Mouse (Mus musculus) right cerebral cortex, postnatal 4 days (tissue): ENCODE data around the gene Cyp2b10.
"Not testable (repeated sequence)": the region's sequence is repeated elsewhere in the genome, so short reads cannot be mapped to it uniquely, and the experiment has no call there.

Source experiments
- DNase-seq: peaks from one replicate; pipeline ENCODE4 v3.0.0-alpha.2; 2022

The Cyp2b10 gene

DNA sequence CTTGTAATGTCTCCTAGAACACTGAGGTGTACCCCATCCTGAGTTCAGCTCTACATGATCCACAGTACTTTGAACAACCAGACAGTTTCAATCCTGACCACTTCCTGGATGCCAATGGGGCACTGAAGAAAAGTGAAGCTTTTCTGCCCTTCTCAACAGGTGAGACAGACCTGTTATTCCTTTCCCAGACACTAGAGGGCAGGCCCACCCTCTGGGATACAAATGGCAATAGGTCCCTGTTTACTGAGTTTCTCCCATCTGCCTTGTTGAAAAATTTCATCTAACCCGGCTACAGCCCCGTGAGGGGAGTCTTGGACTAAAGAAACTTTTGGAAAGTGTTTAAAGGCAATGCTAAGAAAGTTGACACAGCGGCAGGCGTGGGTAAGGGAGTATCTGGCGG lies 19.9 kb downstream of the Cyp2b10 start:
- DNase-seq, result not testable (repeated sequence)

DNA sequence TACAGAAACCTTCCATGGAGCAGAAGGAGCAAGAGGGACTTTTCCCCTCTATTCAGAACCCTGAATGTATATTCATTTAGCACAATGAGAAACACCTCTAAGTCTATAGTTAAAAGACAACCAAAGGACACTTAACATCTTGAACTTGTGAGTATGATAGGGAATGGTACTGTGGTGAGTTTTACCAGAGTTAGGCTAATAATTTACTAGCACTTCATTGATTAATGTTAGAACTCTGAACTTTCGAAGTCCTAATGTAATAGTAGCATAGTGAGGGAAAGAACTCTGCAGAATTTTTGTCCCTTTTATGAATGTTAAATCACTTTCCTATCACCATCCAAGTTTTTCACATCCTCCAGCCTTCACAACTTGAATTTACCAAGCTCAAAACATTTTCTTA lies 22.0 kb downstream of the Cyp2b10 start:
- DNase-seq, result no peak

DNA sequence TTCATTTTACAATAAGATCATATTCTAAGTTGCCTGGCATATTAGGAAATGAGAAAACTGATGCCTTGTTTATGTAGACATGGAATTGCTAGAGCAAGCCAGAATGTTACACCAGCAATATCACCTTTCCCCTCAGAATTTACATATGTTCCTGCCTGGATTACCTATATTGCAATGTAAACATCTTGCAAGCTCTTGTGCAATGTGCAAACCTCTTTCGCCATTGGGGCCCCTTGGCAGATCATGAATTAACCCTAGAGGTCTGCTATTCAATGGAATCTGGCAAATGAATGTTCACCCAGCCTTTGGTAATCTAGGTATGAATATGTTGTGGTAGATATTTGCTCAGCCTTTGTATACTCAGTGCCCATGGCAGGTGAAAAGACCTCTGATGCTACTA lies 47.9 kb downstream of the Cyp2b10 start:
- no peak for DNase-seq
